Comparison of ENCODE assay signal across 9 mouse cellular contexts in the genomic region with DNA sequence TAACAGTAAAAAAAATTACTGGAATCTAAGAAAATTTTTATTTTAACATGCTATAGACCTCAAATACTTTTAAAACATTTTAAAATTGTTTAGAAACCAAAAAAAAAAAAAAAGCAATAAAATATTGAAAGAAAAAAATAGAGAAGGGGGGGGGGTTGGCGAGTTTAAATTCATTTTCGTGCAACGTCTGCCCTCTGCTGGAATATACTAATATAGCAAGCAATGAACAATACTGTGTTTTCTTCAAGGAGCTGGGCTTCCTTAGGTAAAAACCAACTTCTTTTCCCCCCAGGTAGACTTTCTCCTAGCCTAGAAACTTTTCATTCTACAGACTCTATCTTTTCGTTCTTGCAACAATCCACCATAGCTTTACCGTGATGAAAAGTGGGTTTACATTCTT. TPM values are rescaled to one million over a fixed set of nuclear protein-coding genes. Genes with fewer than 3 reads are reported as not detected.
DNase-seq lines count a peak whose midpoint lies in the region; ATAC-seq and TF ChIP-seq lines count a peak whose summit lies in the region.
"Had no signal": no experiment of that assay in that cellular context is flagged by ENCODE, and none has a peak within 500 bp of the region (broad histone marks: within the 10 kb centered on the region; RNA-seq: fewer than 3 reads in every experiment).

No protein-coding gene starts in this region.

- intact Hi-C loops in gastrocnemius, postnatal 36 days (cut with DNase I), result no loop called here

- H3K27me3 ChIP-seq in liver, embryonic 14.5 days (ENCODE audit: control insufficient read depth, insufficient read depth, low read length), result no peaks in the 10 kb centered on the region
- H3K27me3 ChIP-seq in liver, embryonic 11.5 days (replicated peaks; ENCODE audit: control insufficient read depth, insufficient read depth, low read length), result no peaks in the 10 kb centered on the region
- no peaks in the 10 kb centered on the region for H3K27me3 ChIP-seq in liver, embryonic 12.5 days (replicated peaks)

- no peak for ATAC-seq in liver, embryonic 14.5 days (ENCODE audit: insufficient read depth)
- ATAC-seq in liver, embryonic 11.5 days (replicated peaks; ENCODE audit: low FRiP score), result no peak
- no peak for ATAC-seq in liver, embryonic 12.5 days

- H3K4me3 ChIP-seq in liver, embryonic 14.5 days (ENCODE audit: insufficient read depth in 1 of 2, low read depth in 2 of 2, low read length in 2 of 2), result no peak overlapping the region
- H3K4me3 ChIP-seq in liver, embryonic 11.5 days (ENCODE audit: low read depth, low read length), result no peak overlapping the region
- H3K4me3 ChIP-seq in liver, embryonic 12.5 days, result no peak overlapping the region

- no peaks in the 10 kb centered on the region for H3K36me3 ChIP-seq in liver, embryonic 14.5 days (replicated peaks; ENCODE audit: control insufficient read depth, insufficient read depth, low read depth)
- H3K36me3 ChIP-seq in liver, embryonic 11.5 days (ENCODE audit: control insufficient read depth, insufficient read depth, low read length), result no peaks in the 10 kb centered on the region
- H3K36me3 ChIP-seq in liver, embryonic 12.5 days, result no peaks in the 10 kb centered on the region

- TF ChIP-seq EP300 in liver, embryonic 14.5 days (IDR thresholded peaks at IDR 0.05; ENCODE audit: low read depth), result no peak

- 6% methylated on average over 5 of the region's 5 CpGs for WGBS in liver, embryonic 14.5 days (ENCODE audit: insufficient replicate concordance)
- 8% methylated on average over 5 of the region's 5 CpGs for WGBS in liver, embryonic 11.5 days
- WGBS in liver, embryonic 12.5 days (ENCODE audit: insufficient replicate concordance), result 5% methylated on average over 5 of the region's 5 CpGs

- peak; percentile 55; the same call in 1 of the 2 replicates for TF ChIP-seq CTCF in liver, embryonic 14.5 days (IDR thresholded peaks at IDR 0.05; ENCODE audit: low read depth)

- no peaks in the 10 kb centered on the region for H3K9me3 ChIP-seq in liver, embryonic 14.5 days (ENCODE audit: control insufficient read depth, low read length)
- no peaks in the 10 kb centered on the region for H3K9me3 ChIP-seq in liver, embryonic 11.5 days (ENCODE audit: control insufficient read depth, low read length)
- H3K9me3 ChIP-seq in liver, embryonic 12.5 days (replicated peaks), result no peaks in the 10 kb centered on the region

- H3K9ac ChIP-seq in liver, embryonic 14.5 days (replicated peaks), result no peak overlapping the region
- no peak overlapping the region for H3K9ac ChIP-seq in liver, embryonic 11.5 days (ENCODE audit: low read depth, low read length)
- H3K9ac ChIP-seq in liver, embryonic 12.5 days, result no peak overlapping the region

- peak; percentile 19 for DNase-seq in gastrocnemius, adult 18-20 months (ENCODE audit: low spot score)
- no peak for DNase-seq in gastrocnemius, postnatal 36 days
- DNase-seq in liver, embryonic 14.5 days (ENCODE audit: low read depth in 3 of 3, low spot score in 3 of 3), result peak in 1 of 3 experiments; percentile 33
- no peak for DNase-seq in liver, embryonic 11.5 days (ENCODE audit: low spot score)
- DNase-seq in brain, adult 2 months (ENCODE audit: low read depth, low spot score), result peak; percentile 67
- peak; percentile 66 for DNase-seq in naive thymus-derived CD4-positive, alpha-beta T cell, adult 2 months (ENCODE audit: low read depth)
- no peak for DNase-seq in ovary, adult 18-20 months (ENCODE audit: low spot score)

- H3K4me2 ChIP-seq in liver, embryonic 14.5 days (ENCODE audit: low read depth), result no peak overlapping the region
- H3K4me2 ChIP-seq in liver, embryonic 11.5 days, result no peak overlapping the region
- H3K4me2 ChIP-seq in liver, embryonic 12.5 days, result no peak overlapping the region

- no peak overlapping the region for H3K27ac ChIP-seq in liver, embryonic 14.5 days
- H3K27ac ChIP-seq in liver, embryonic 11.5 days (ENCODE audit: low read depth, low read length), result no peak overlapping the region
- H3K27ac ChIP-seq in liver, embryonic 12.5 days, result no peak overlapping the region

- peaks cover 0 to 4% of the 10 kb centered on the region in 2 experiments; a peak in 1 of 4 replicates for H3K4me1 ChIP-seq in liver, embryonic 14.5 days (replicated peaks; ENCODE audit: control insufficient read depth in 2 of 2, insufficient read depth in 2 of 2, low read length in 1 of 2)
- peaks cover 3% of the 10 kb centered on the region; the same call in 1 of the 2 replicates for H3K4me1 ChIP-seq in liver, embryonic 11.5 days (replicated peaks; ENCODE audit: control insufficient read depth, insufficient read depth, low read length)
- H3K4me1 ChIP-seq in liver, embryonic 12.5 days, result peaks cover 6% of the 10 kb centered on the region; the same call in 1 of the 2 replicates

RNA-seq across cellular contexts. Expression of a gene that starts 18.3 kb away (rescaled TPM):
- total RNA-seq in gastrocnemius, adult 18-20 months (2021), result 1 to 10 TPM; 3.5 to 3.8 TPM
- total RNA-seq in gastrocnemius, postnatal 36 days (2021), result 1 to 10 TPM; 2.6 to 3.3 TPM
- 0.83 and 1.5 TPM in 2 replicates for polyA plus RNA-seq in liver, embryonic 14.5 days (2012; rRNA removed)
- 2.9 and 4.0 TPM in 2 replicates for polyA plus RNA-seq in liver, embryonic 14.5 days (2014; fragmentation: Nextera tagmentation; extraction: Ambion mirVana)
- polyA plus RNA-seq in liver, embryonic 11.5 days (2014; fragmentation: Nextera tagmentation; extraction: Ambion mirVana), result 2.9 and 3.9 TPM in 2 replicates
- polyA plus RNA-seq in liver, embryonic 12.5 days (2016; fragmentation: Nextera tagmentation; extraction: Ambion mirVana), result 3.1 and 3.2 TPM in 2 replicates

RNA-seq across cellular contexts. Expression of a gene that starts 36.4 kb away (rescaled TPM):
- total RNA-seq in gastrocnemius, adult 18-20 months (2021), result 1 to 10 TPM; 6.4 to 8.3 TPM
- total RNA-seq in gastrocnemius, postnatal 36 days (2021), result 1 to 10 TPM; 2.4 to 3.4 TPM
- 1.8 and 2.8 TPM in 2 replicates for polyA plus RNA-seq in liver, embryonic 14.5 days (2012; rRNA removed)
- 1.9 and 2.1 TPM in 2 replicates for polyA plus RNA-seq in liver, embryonic 14.5 days (2014; fragmentation: Nextera tagmentation; extraction: Ambion mirVana)
- polyA plus RNA-seq in liver, embryonic 11.5 days (2014; fragmentation: Nextera tagmentation; extraction: Ambion mirVana), result 2.6 and 3.1 TPM in 2 replicates
- polyA plus RNA-seq in liver, embryonic 12.5 days (2016; fragmentation: Nextera tagmentation; extraction: Ambion mirVana), result 1.8 and 2.0 TPM in 2 replicates

RNA-seq across cellular contexts. Expression of a gene that starts 53.9 kb away (rescaled TPM):
- total RNA-seq in gastrocnemius, adult 18-20 months (2021), result 1 to 10 TPM; 3.4 to 3.7 TPM
- 1 to 10 TPM; 5.9 to 7.7 TPM for total RNA-seq in gastrocnemius, postnatal 36 days (2021)
- polyA plus RNA-seq in liver, embryonic 14.5 days (2012; rRNA removed), result 0.10 and 0.12 TPM in 2 replicates
- polyA plus RNA-seq in liver, embryonic 14.5 days (2014; fragmentation: Nextera tagmentation; extraction: Ambion mirVana), result 0.17 TPM in 1 of 2 replicates, not detected in the other
- 1.0 and 1.1 TPM in 2 replicates for polyA plus RNA-seq in liver, embryonic 11.5 days (2014; fragmentation: Nextera tagmentation; extraction: Ambion mirVana)
- polyA plus RNA-seq in liver, embryonic 12.5 days (2016; fragmentation: Nextera tagmentation; extraction: Ambion mirVana), result 0.66 and 1.2 TPM in 2 replicates
- polyA plus RNA-seq: testis, adult 2 months had no signal

Comparison
In these comparisons a context has a peak if more than half of its experiments do, and no peak if none do; other contexts are left out.
1. DNase-seq: peak in gastrocnemius, adult 18-20 months (single experiment), brain, adult 2 months (single experiment) and naive thymus-derived CD4-positive, alpha-beta T cell, adult 2 months (single experiment); none in gastrocnemius, postnatal 36 days (0 of 2), liver, embryonic 11.5 days (single experiment) and ovary, adult 18-20 months (single experiment).